Mouse (Mus musculus) adrenal gland, adult (tissue): ENCODE results near the gene Adgrl2.

ENCODE experiments used
- DNase-seq, 2 experiments: peaks; one replicate each; pipeline ENCODE4 v3.0.0; 2022 to 2023; ENCODE audit warnings: low spot score in 1 of 2; ENCODE audit not compliant: inconsistent age in 2 of 2

Gene Adgrl2

GRCm38 (mm10) chr3:148926330-148926729 is 64.0 kb downstream of the Adgrl2 start:
- DNase-seq, result no peak

GRCm38 (mm10) chr3:148922618-148923095 is 67.7 kb downstream of the Adgrl2 start:
- no peak for DNase-seq

- DNase-seq, result no peak
Measured at GRCm38 (mm10) chr3:148921966-148922587, 68.3 kb downstream of the Adgrl2 start.

- DNase-seq, result no peak
Measured at GRCm38 (mm10) chr3:148920881-148921280, 69.5 kb downstream of the Adgrl2 start.

- no peak for DNase-seq
Measured at GRCm38 (mm10) chr3:148918425-148918824, 71.9 kb downstream of the Adgrl2 start.

- no peak for DNase-seq
Measured at GRCm38 (mm10) chr3:148917837-148918236, 72.5 kb downstream of the Adgrl2 start.

- DNase-seq, result no peak
Measured at GRCm38 (mm10) chr3:148916226-148916625, 74.1 kb downstream of the Adgrl2 start.

- DNase-seq, result peak in 1 of 2 experiments; percentile 38
Measured at GRCm38 (mm10) chr3:148912944-148913684, 77.2 kb downstream of the Adgrl2 start.

- DNase-seq, result no peak
Measured at GRCm38 (mm10) chr3:148912536-148912935, 77.8 kb downstream of the Adgrl2 start.

GRCm38 (mm10) chr3:148907873-148908272 is 82.5 kb downstream of the Adgrl2 start:
- no peak for DNase-seq

- DNase-seq, result no peak
Measured at GRCm38 (mm10) chr3:148907024-148907778, 83.2 kb downstream of the Adgrl2 start.

- DNase-seq, result no peak
Measured at GRCm38 (mm10) chr3:148905906-148906779, 84.2 kb downstream of the Adgrl2 start.

- no peak for DNase-seq
Measured at GRCm38 (mm10) chr3:148905435-148905834, 84.9 kb downstream of the Adgrl2 start.

GRCm38 (mm10) chr3:148899857-148900256 is 90.5 kb downstream of the Adgrl2 start:
- peak in 1 of 2 experiments; percentile 52 for DNase-seq

- peak; percentile 25 to 69 for DNase-seq
Measured at GRCm38 (mm10) chr3:148899416-148899815, 90.9 kb downstream of the Adgrl2 start.

- DNase-seq, result peak in 1 of 2 experiments; percentile 37
Measured at GRCm38 (mm10) chr3:148898535-148899250, 91.7 kb downstream of the Adgrl2 start.

GRCm38 (mm10) chr3:148896281-148896680 is 94.1 kb downstream of the Adgrl2 start:
- no peak for DNase-seq

- DNase-seq, result no peak
Measured at GRCm38 (mm10) chr3:148895396-148896109, 94.8 kb downstream of the Adgrl2 start.

- no peak for DNase-seq
Measured at GRCm38 (mm10) chr3:148894867-148895266, 95.5 kb downstream of the Adgrl2 start.
